Mouse (Mus musculus): ENCODE data around the gene Cxcr2.

- TF ChIP-seq POLR2A (IDR thresholded peaks at IDR 0.05; ENCODE audit: borderline replicate concordance, low read depth, low read length) (no peak), CTCF (IDR thresholded peaks at IDR 0.05; ENCODE audit: low read depth, low read length) (no peak)
These were observed 15.9 kb downstream of the Cxcr2 start for GRCm38 (mm10) chr1:74169721-74170120.
